Mouse (Mus musculus) ovary, postnatal 36 days (tissue): ENCODE measurements around the gene Zmpste24.
A peak's percentile ranks its signal among the peaks of the same experiment; 100 is the strongest.

Source experiments
- DNase-seq: peaks from one replicate; pipeline ENCODE4 v3.0.0; 2022; ENCODE audit warnings: low spot score, mixed read lengths

Zmpste24 gene

GRCm38 (mm10) chr4:121031440-121031839 lies 66.6 kb downstream of the Zmpste24 start:
- no peak for DNase-seq

- DNase-seq: no peak
Measured at GRCm38 (mm10) chr4:121029632-121030031, 68.4 kb downstream of the Zmpste24 start.

GRCm38 (mm10) chr4:121028659-121029392 lies 69.2 kb downstream of the Zmpste24 start:
- DNase-seq: peak; percentile 60

- DNase-seq: no peak
Measured at GRCm38 (mm10) chr4:121028146-121028545, 69.9 kb downstream of the Zmpste24 start.

- no peak for DNase-seq
Measured at GRCm38 (mm10) chr4:121025681-121026080, 72.4 kb downstream of the Zmpste24 start.

GRCm38 (mm10) chr4:121023941-121024340 lies 74.1 kb downstream of the Zmpste24 start:
- peak; percentile 21 for DNase-seq

GRCm38 (mm10) chr4:121023464-121023863 lies 74.6 kb downstream of the Zmpste24 start:
- no peak for DNase-seq

GRCm38 (mm10) chr4:121021911-121022310 lies 76.1 kb downstream of the Zmpste24 start:
- DNase-seq: no peak

GRCm38 (mm10) chr4:121020040-121020790 lies 77.8 kb downstream of the Zmpste24 start:
- DNase-seq: no peak

GRCm38 (mm10) chr4:121018250-121018649 lies 79.8 kb downstream of the Zmpste24 start:
- DNase-seq: no peak

GRCm38 (mm10) chr4:121016928-121017657 lies 80.9 kb downstream of the Zmpste24 start, which contains the start of gene Smap2:
Gene Smap2, minus strand, starts transcription at chr4:121017247.
- DNase-seq: peak; percentile 99

GRCm38 (mm10) chr4:121016021-121016898 lies 81.8 kb downstream of the Zmpste24 start:
- no peak for DNase-seq

GRCm38 (mm10) chr4:121015268-121015659 lies 82.8 kb downstream of the Zmpste24 start:
- no peak for DNase-seq

- no peak for DNase-seq
Measured at GRCm38 (mm10) chr4:121014594-121015267, 83.3 kb downstream of the Zmpste24 start.

GRCm38 (mm10) chr4:121010770-121011549 lies 87.1 kb downstream of the Zmpste24 start:
- no peak for DNase-seq
